Mouse (Mus musculus) kidney, postnatal 14 days (tissue): Measurements from ENCODE around the gene Hdgf.
A peak's percentile ranks its signal among the peaks of the same experiment; 100 is the strongest.
"Not testable (repeated sequence)": the region's sequence is repeated elsewhere in the genome, so short reads cannot be mapped to it uniquely, and the experiment has no call there.

Source experiments
- DNase-seq: peaks from one replicate; pipeline ENCODE4 v3.0.0; 2022; ENCODE audit warnings: mixed read lengths

Gene Hdgf

DNA sequence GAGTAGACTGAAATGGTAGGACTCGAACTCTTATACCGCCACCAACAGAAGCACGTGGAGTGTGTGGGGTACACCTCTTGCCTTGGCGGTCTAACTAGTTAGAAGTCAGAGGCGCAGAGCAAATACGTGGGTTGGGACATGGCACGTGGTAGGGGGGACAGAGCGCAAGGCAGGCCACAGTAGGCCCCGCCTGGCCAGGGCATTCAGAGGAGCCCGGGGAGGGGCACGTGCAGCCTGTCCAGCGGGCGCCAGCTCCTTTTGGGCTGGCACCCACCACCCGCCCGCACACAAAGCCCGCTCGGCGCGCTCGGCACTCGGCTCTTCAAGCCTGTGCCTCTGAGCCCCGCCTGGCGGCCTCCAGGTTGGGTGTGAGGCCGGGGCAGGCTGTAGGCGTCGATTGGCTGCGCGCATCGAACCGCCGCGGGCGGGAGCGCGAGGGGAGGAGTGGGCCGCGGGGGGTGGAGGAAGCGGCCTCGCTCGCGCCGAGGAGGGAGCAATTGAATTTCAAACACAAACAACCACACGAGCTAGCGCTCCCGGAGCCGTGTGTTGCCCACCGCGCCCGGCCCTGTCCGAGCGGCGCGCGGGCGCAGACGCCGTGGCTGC lies at the start of gene Hdgf:
Gene Hdgf (plus strand): TSS at position 442 of the 606 bp plus-strand sequence.
- DNase-seq: peak; percentile 97

DNA sequence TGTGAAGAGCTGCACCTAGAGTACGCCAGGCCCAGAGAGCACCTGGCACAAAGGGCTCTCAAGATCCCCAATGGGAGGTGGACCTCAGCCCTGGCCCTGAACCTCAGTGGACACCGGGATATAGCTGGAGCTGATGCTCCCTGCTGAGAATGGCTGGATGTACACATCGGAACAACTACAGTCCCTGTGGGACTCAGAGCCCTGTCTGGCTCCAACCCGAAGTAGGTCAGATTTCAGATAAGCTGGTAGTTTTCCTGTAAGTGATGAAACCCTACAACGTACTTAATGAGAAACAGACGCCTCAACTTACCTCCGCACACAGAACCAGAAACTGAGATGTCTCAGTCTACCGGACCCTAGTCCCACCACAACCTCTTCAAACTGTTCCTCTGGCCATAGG lies 48.5 kb upstream of the Hdgf start:
- no peak for DNase-seq

DNA sequence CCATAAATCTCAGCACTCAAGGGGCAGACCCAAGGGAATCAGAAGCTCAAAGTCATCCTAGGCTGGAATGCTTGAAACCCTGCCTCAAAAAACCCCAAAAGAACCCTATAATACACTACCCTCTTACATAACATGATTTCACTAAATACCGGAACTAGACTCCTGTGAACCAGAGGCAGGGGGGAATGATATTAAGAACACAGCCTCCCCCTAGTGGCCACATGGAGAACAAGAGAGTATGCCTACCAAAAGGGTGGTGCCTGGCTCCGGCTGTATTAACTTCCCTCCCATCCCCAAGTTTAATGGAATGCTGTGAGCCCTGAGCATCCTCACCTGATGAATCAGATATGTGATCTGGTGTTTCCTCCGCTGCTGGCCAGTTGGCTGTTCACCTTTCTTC lies 46.3 kb upstream of the Hdgf start:
- peak; percentile 80 for DNase-seq

DNA sequence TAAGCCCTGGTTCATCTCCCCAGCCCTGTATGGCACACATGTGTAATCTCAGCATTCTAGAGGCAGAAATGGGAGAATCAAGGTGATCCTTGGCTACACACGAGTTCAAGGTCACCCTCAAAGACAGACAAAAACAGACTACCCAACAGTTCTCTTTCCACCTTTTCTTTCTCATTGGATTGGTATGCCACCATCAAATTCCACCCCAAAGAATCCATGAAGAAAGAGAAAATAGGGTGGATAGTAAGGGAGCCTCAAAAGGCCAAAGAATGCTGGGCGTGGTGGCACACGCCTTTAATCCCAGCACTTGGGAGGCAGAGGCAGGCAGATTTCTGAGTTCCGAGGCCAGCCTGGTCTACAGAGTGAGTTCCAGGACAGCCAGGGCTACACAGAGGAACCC lies 42.0 kb upstream of the Hdgf start:
- not testable (repeated sequence) for DNase-seq

DNA sequence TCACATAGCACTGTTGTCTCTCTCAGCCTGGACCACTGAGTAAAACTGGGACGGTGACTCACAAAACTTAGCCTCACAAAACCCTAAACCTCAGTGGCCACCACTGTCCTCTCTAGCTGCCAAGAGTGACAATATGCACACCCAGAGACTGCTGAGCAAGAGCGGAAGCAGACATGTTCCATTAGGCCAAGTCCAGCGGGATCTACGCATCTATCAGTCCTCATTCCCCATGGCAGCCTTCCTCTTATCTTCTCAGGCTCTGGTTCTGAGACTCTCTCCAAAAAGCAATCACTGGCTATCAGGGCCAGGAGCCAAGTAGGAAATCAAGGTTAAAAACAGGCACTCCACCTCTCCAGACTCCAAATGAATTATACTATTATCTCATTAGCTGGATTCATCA lies 28.4 kb upstream of the Hdgf start:
- no peak for DNase-seq

DNA sequence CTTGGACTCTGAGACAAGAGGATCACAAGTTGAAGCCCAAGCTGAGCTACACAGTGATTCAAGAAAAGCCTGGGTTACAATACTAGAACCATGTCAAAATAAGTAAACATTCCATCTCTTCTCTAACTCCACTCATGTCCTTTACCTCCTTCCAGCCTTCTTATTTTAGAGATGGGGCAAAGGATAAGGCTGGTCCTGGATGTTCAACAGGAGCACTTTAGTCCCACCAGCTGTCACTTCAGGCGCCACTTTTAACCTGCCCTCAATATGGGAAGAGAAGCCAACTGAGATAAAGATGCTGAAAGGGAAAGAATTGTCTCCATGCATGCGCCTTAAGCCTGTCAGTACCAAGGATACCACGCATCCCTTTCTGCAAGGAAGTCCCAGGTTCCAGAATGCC lies 21.8 kb upstream of the Hdgf start:
- no peak for DNase-seq

DNA sequence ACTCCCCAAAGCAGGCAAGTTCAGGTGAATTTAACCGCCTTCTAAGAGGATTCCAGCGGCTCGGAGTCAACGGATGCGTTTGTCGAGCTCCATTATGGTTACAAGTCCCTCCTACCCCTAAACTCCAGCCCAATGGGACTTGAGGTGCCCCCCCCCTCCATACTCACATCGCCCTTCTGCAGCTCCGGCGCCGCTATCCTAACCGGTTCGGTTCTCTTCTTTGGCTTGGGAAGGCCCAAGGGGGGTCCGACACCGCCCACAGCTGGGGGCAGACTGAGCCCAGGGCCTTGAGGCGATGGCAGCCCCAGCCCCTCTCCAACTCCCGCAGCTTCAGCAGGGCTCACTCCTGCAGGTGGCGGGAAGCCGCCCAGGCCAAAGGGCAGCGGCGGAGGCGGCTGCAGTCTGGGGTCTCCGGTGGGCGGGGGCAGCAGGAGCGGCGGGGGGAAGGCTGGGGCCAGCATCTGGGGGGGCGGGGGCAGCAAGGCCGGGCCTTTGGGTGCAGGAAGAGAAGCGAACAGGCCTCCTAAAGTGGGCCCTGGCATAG lies 21.3 kb upstream of the Hdgf start:
- DNase-seq: no peak

DNA sequence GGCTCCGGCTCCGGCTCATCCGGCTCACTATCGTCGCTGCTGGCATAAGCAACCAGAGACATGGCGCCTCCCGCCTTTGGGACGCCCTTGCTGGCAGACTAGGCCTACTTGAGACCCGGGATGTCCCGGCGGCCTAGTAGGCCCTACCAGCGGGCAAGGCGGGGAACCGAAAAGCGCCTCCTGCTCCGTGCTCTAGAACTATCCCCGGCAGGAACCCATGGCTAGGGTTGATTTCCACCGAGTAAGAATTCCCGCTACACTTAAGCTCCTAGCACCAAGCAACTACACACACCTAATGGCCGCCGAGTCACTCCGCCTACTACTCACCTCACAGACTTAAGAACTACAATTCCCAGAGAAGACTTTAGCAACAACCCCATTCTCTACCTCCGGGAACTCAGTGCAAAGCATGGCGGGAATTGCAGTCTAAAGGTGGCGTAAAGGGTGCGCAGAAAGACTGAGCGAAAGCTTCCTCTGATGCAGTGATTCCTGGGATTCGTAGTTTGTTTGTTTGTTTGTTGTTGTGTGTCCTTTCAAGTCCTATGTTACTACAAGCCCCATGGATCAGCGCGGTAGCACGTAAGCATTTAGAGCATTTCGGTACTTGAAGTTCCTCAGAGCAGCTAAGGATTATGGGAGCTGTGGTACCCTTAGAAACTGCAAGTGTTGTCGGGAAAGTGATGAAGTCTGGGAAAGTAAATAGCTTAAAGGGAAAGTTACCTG lies 20.7 kb upstream of the Hdgf start, which contains the start of gene Prcc:
Gene Prcc (minus strand): TSS at position 328 of the 723 bp plus-strand sequence.
- peak; percentile 96 for DNase-seq

DNA sequence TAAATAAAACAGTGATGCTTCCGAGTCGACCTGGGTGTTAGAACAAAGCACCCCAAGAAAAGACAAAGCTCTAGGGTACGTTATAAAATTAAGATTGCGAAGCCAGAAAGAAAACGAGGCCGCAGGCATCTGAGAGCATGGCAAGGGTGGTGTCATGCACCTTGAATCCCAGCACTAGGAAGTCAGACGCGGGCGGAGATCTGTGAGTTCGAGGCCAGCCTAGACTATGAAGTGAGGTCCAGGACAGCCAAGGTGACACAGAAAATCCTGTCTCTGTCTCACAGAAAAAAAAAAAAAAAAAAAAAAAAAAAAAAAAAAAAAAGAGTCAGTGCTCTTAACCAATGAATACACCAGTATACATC lies 20.1 kb upstream of the Hdgf start:
- DNase-seq: no peak

DNA sequence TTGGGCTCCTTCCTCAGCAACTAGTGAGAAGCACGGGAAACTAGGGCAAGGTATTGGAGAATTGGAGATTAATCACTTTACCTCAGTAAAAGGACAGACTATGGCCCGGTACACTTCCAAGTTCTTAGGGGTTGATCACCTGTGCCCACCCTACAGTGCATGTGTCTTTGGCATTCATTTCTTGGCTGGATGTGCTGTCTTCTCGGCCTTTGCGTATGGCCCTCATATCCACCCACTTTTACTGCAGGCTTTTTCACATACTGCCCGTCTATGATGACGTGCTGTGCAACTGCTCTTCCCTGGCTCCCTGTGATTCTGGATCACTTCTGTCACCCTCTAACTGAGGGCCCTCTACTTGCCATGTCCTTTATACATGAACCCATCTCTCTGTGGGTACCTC lies 19.7 kb upstream of the Hdgf start:
- peak; percentile 10 for DNase-seq

DNA sequence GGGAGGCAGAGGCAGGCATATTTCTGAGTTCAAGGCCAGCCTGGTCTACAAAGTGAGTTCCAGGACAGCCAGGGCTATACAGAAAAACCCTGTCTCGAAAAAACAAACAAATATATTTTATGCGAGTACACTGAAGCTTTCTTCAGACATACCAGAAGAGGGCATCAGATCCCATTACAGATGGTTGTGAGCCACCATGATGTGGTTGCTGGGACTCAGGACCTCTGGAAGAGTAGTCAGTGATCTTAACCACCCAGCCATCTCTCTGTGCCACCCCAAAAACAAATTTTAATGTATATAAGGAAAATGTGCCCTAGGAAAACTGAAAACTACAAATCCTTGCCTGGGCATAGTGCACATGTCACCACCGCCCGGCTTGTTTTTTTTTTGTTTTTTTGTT lies 18.7 kb upstream of the Hdgf start:
- DNase-seq: not testable (repeated sequence)

DNA sequence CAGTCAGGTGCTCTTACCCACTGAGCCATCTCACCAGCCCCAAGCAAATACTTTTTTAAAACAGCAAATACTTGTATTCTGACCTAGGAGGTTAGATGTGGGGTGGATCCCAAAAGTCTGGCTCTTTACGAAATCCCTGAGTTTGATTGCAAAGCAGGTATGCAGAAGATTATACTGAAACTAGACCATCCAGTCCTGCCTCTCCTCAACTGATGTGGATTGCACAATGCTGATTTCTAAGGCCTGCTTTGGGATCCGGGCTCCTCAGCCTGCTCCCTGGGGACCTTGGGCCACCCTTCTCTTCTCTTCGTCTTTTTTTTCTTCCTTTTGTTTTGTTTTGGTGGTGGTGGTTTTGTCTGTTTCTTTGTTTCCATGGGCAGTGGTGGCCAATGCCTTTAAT lies 14.6 kb upstream of the Hdgf start:
- no peak for DNase-seq

DNA sequence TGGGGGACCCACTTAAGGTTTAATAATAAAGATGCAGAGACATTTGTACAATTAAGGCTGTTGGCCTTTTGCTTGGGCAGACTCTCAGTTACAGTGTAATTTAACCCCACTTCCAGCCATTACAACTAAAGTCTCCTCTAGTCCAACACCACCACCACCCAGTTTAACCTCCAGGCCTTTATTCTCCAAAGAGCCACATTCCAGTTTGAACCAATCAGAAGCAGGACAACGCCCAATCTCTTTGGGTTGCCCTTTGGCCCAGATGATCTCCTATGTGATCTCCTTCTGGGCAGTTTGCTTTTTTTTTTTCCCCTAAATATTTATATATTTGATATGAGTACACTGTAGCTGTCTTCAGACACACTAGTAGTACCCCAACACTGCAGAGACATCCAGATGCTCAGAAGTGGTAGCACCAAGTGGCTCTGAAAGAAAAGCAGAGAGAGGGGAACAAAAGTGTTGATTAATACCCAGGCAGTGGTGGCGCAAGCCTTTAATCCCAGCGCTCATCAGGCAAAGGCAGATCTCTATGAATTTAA lies 12.7 kb upstream of the Hdgf start:
- no peak for DNase-seq

DNA sequence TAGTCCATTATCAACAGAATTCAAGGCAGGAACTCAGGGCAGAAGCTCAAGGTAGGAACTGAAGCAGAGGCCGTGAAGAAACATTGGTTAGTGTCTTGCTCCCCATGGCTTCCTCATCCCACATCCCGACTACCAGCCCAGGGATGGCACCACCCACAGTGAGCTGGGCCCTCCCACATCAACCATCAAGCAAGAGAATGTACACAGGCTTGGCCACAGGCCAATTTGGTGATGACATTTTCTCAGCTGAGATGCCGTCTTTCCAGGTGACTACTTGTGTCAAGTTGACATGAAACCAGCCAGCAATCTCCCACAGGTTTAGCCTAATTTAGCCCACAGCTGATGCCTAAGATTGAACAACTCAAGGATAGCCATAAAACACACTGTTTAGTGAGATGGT lies 6.9 kb upstream of the Hdgf start:
- DNase-seq: no peak

DNA sequence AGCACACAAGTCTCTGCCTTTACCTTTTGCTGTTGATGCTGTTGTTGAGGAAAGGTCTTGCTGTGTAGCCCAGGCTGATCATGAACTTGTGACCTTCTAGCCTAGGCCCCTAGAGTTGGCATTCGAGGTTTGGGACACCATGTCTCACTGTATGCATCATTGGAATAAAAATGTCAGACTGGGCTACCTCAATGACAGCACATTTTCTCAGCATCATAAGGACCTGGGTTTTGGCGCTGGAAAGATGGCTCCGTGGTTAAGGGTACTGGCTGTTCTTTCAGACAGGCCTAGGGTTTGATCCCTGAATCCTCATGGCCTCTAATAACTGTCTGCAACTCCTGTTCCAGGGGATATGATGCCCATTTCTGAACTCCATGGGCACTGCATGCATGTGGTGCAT lies 6.3 kb upstream of the Hdgf start:
- DNase-seq: no peak

DNA sequence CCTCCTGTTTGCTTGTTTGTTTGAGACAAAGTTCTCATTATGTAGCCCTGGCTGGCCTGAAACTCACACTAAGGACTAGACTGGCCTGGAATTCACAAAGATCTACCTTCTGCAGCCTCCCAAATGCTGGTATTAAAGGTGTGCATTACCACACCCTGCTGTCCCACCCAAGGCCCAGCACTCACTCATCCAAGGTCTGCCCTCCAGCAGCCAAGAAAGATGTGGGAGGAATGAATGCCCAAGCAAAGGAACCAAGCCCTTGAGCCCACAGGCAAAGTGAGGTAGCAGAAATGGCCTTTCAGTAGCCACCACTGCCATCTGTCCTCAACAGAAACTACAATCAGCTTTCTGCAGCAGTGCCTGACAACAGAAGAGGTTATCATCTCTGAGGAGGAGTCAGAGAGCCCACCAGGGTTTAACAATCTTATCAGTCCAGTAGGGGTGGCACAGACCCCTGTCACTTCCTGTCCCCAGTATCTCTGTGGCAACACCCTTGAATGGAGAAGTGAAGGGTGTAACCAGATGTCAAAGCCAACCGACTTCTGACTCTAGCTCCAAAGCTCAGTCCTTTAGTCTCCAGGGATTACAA lies 5.0 kb upstream of the Hdgf start:
- no peak for DNase-seq

DNA sequence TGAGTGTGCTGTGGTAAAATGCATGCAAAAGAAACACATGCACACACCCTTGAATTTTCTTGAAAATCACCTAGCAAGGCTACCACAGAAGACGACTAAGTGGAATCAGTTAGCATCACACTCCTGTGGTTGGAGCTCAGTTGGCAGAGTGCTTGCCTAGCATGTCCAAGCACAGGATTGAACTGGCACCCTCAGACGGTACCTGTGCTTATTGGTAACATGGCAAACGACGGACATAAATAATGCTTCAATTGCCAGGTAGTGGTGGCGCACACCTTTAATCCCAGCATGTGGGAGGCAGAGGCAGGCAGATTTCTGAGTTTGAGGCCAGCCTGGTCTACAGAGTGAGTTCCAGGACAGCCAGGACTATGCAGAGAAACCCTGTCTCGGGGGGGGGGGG lies 4.2 kb upstream of the Hdgf start:
- DNase-seq: not testable (repeated sequence)

DNA sequence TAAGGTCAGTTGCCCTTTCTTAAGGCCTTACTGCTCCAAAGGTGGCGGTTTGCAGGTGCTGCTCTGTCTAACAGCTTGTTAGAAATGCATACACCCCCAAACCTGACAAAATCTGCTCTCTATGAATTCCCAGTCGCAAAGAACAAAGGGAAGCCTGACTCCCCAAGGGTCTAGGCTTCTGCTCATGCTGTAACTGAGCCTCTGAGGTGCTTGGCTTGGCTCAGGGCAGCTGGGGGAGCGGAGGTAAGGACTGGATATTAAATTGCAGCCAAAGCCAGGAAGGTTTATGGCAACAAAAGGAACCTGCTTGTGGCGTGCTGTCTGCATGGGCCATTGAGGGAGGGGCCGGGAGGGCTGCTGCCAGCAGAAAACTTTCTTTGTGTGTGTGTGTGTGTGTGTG lies 2.3 kb upstream of the Hdgf start:
- no peak for DNase-seq

DNA sequence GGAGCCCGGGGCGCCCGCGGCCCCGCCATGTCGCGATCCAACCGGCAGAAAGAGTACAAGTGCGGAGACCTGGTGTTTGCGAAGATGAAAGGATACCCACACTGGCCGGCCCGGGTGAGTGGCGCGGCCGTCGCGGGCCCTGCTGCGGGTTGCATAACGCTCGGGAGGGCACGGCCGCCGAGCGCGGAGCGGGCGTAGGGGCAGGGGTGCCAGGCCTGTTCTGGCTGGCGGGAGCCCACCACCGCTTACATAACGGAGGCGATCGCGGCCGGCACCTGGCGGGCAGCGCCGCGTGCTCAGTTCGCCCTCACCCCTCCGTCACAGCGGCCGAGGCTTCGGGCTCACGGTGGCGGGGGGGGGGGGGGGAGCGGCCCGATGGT lies 470 bp downstream of the Hdgf start:
- peak; percentile 71 for DNase-seq

DNA sequence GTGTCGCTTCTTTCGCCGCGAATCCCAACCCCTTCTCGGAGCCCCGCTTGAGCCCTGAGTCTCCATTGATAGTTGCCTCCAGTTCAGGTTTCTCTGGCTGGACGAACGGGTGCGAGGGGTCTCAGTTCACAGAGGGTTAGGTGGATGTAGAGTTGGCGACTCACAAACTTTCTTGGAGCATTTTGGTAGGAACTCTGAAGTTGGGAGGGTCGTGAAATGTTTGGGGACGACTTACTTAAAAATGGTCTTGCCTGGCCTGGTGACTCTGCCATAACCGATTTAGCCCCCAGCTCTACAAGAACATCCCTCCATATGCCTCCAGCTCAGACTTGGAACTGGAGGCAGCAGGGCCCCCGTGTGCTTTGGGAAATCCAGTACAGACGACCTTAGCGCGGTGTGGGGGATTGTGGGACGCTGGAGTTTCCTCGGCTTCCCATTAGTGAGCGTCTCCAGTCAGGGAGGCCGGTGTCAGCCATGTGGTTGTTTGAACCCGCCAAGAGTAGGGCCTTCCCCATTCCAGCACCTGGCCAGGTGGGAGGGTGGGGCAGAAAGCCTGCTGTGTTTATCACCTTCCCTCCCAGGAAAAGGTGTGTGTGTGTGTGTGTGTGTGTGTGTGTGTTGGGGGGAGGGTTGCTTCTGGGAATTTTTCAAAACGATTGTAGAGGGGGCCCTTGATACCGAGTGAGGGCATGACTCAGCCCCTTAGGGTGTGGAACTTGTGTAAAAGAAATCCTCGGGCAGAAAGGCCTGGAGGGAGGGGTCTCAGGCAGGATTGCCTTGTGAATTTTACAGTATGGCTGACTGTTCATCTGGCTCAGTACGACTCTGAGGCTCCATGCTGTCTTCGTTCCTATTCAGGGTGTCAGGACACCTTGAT lies 1.1 kb downstream of the Hdgf start:
- DNase-seq: peak; percentile 58

DNA sequence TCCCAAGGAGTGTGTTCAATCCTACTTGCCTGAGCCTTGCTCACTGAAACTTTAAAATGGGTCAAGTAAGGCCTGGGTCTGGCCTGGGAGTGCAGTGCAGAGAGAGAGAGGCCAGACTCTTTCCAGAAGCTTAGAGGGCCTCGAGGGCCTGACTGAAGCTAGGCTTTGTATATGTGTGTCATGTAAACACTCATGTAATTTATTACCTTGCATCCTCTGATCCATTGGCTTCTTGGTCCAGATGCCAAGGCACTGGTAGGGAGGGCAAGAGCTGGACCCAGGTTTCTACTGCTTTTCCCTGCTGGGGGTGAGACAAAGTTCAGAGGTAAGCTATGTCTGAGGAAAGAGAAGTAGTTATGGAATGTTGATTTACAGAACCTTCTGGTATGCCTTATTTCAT lies 1.8 kb downstream of the Hdgf start:
- peak; percentile 51 for DNase-seq

DNA sequence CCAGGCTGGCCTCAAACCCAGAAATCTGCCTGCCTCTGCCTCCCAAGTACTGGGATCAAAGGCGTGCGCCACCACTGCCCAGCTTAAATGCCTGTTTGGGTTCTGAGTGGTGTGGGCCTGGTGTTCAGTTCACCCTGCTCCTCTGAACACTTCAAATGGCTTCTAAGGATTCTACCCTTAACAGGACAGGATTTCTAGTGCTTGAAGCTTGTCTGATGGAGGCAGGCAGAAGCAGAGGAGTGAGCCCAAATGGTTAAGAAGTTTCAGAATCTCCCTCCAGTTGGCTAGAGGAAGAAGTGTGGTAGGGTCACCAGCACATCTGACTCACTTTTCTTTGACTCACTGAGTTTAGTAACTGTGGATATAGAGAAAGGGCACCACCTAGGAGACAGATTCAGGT lies 3.3 kb downstream of the Hdgf start:
- DNase-seq: no peak

DNA sequence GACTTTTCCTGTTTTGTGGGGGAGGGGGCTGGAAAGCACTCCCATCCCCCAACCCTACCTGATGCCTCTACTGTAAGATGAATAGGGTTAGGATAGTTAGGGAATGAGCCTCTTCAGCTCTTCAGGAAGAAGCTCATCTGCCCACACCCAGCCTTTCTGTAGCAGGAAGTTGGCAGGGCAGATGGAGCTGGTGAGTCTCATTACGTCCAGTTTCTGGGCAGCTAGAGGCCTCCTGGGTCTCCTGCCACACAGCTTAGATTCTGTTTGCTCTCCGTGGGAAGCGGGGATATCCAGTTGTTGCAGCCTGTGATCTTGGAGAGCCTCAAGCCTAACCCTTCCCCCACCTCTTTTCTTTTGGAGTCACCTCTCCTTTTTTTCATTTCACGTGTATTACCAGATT lies 3.8 kb downstream of the Hdgf start:
- no peak for DNase-seq
